Mouse (Mus musculus): ENCODE results near the gene Eed. TPM values are rescaled to one million over a fixed set of nuclear protein-coding genes. Genes with fewer than 3 reads are reported as not detected.
A peak's percentile ranks its signal among the peaks of the same experiment; 100 is the strongest.

Eed gene
- total and polyA plus RNA-seq, 3 experiments, result 12.0 to 27.3 (median 24.7) TPM

DNA sequence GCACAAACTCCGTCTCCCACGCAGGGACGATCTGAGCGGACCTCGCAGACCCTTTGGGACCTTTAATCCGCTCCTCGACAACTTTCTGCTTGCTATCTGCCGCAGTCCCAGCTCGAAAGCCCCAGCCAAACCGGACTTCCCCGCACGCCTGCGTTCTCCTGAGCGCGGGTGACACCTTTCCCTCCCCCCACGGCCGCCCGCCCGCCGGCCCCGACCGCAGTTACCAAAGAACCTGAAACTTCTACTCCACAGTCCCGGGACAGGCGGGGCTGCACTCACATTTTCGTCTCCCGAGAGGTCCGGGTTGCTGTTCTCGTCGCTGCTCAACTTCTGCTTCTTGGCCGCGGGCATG is 674 bp downstream of the Eed start:
- H3K27me3 ChIP-seq (ENCODE audit: control insufficient read depth, insufficient read depth, low read length), result no peaks in the 10 kb centered on the region
- peak overlapping the region; percentile 62 for H3K4me3 ChIP-seq
- H3K36me3 ChIP-seq (ENCODE audit: control insufficient read depth, insufficient read depth, low read length), result peaks cover 18% of the 10 kb centered on the region
- intact Hi-C loops (cut with DNase I), result loop anchor here (2.0 kb wide), 1 partner anchor 39 kb away; the partner anchor contains the start of gene Hikeshi
- no peak for DNase-seq
- under 1% methylated on average over 31 of the region's 31 CpGs for WGBS
- H3K9ac ChIP-seq (ENCODE audit: low read depth, low read length), result peak overlapping the region; percentile 89
- H3K27ac ChIP-seq, result peak overlapping the region; percentile 98
- peaks cover 1% of the 10 kb centered on the region; the same call in 1 of the 2 replicates for H3K79me2 ChIP-seq (replicated peaks; ENCODE audit: control insufficient read depth, insufficient read depth, low read length)
- TF ChIP-seq CTCF (IDR thresholded peaks at IDR 0.05), result no peak
- TF ChIP-seq EP300 (IDR thresholded peaks at IDR 0.05; ENCODE audit: insufficient read depth, low read depth, low read length), result no peak
- no peak for TF ChIP-seq POLR2A (IDR thresholded peaks at IDR 0.05; ENCODE audit: insufficient read depth, low read depth, low read length)
- H3K4me1 ChIP-seq (ENCODE audit: control insufficient read depth, insufficient read depth, low read length), result peaks cover 5% of the 10 kb centered on the region

DNA sequence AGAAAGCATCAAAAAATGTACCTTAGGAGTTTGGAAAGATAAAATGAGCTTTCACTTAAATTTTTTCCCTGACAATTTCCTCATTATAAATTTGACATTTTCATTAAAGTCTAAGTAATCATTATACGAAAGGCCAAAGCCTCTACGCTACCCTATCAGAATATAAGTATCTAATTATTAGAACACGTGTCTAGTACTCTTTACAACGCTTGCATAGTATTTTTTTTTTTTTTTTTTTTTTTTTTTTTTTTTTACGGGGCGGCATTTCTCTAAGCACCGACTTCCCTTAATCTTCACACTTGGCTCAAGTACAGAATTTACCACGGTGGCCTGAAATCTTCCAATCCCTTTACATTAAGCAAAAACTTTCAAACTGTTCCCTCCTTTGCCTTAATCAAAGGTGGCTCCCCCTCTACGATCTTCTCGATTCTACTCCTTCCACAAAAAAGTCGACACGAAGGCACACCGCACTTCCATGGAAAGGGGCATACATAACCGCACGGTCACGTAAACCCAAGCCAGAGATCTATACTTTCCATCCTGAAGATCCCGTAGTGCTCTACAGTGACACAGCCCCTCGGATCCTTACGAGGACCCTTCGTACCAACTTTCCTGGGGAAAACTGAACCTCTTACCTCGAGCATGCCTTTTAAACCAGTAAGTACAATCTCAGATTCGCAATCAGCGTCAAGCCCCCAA is 1.2 kb downstream of the Eed start:
- no peak for DNase-seq
- H3K36me3 ChIP-seq (ENCODE audit: control insufficient read depth, insufficient read depth, low read length), result peaks cover 18% of the 10 kb centered on the region
- H3K27ac ChIP-seq, result peak overlapping the region; percentile 98
- peak overlapping the region; percentile 62 for H3K4me3 ChIP-seq
- H3K9ac ChIP-seq (ENCODE audit: low read depth, low read length), result peak overlapping the region; percentile 89
- no peak for TF ChIP-seq POLR2A (IDR thresholded peaks at IDR 0.05; ENCODE audit: insufficient read depth, low read depth, low read length)
- TF ChIP-seq CTCF (IDR thresholded peaks at IDR 0.05), result no peak
- no peak for TF ChIP-seq EP300 (IDR thresholded peaks at IDR 0.05; ENCODE audit: insufficient read depth, low read depth, low read length)
- peaks cover 1% of the 10 kb centered on the region; the same call in 1 of the 2 replicates for H3K79me2 ChIP-seq (replicated peaks; ENCODE audit: control insufficient read depth, insufficient read depth, low read length)
- intact Hi-C loops (cut with DNase I), result loop anchor here (2.0 kb wide), 1 partner anchor 39 kb away; the partner anchor contains the start of gene Hikeshi
- H3K27me3 ChIP-seq (ENCODE audit: control insufficient read depth, insufficient read depth, low read length), result no peaks in the 10 kb centered on the region
- 2% methylated on average over 23 of the region's 23 CpGs for WGBS
- H3K4me1 ChIP-seq (ENCODE audit: control insufficient read depth, insufficient read depth, low read length), result peaks cover 5% of the 10 kb centered on the region

DNA sequence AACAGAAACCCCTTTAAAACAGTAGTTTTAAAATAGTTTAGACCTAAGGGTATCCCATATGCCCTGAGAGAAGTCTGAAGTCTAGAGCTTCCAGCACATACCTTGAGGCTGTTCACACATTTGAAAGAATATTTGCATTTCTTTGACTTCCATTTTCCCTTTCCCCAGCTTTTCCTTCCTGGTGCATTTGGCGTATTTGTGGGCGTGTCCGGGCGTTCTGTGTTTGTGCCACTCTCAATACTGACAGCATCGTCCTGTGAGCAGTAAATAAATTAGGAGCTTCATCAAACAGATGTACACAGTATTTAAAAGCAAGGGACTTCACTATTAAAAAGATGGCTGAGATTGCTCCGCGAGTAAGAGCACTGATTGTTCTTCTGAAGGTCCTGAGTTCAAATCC is 4.0 kb downstream of the Eed start:
- Histone ChIP-seq H3K4me1 (ENCODE audit: control insufficient read depth, insufficient read depth, low read length) (peaks cover 5% of the 10 kb centered on the region), H3K27ac (no peak overlapping the region), H3K36me3 (ENCODE audit: control insufficient read depth, insufficient read depth, low read length) (peaks cover 18% of the 10 kb centered on the region), H3K4me3 (no peak overlapping the region), H3K79me2 (replicated peaks; ENCODE audit: control insufficient read depth, insufficient read depth, low read length) (peaks cover 4% of the 10 kb centered on the region), H3K27me3 (ENCODE audit: control insufficient read depth, insufficient read depth, low read length) (no peaks in the 10 kb centered on the region), H3K9ac (ENCODE audit: low read depth, low read length) (no peak overlapping the region)
- no peak for TF ChIP-seq EP300 (IDR thresholded peaks at IDR 0.05; ENCODE audit: insufficient read depth, low read depth, low read length)
- 92% methylated on average over 7 of the region's 7 CpGs for WGBS
- no peak for DNase-seq
- intact Hi-C loops (cut with DNase I), result no loop called here

DNA sequence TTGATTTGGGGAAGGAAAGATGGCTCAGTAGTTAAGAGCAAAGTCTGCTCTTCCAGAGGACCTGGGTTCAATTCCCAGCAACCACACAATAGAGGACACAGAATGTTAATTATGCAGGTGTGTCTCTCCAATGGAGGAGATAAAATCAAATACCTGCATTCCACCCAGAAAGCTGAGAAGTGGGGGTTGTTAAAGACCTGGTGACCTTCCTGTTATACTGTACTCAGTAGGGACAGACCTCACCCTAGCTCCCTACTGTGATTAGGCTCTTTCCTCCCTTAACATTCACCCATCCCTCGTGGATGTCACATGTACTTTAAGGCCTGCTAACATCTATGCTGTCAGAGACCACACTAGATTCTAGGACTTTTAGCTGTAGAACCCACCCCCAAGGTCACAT is 5.2 kb downstream of the Eed start:
- H3K4me1 ChIP-seq (ENCODE audit: control insufficient read depth, insufficient read depth, low read length), result peaks cover 4% of the 10 kb centered on the region; the same call in 1 of the 2 replicates
- no peak overlapping the region for H3K4me3 ChIP-seq
- intact Hi-C loops (cut with DNase I), result no loop called here
- TF ChIP-seq EP300 (IDR thresholded peaks at IDR 0.05; ENCODE audit: insufficient read depth, low read depth, low read length) (no peak), CTCF (IDR thresholded peaks at IDR 0.05) (no peak), POLR2A (IDR thresholded peaks at IDR 0.05; ENCODE audit: insufficient read depth, low read depth, low read length) (no peak)
- DNase-seq, result no peak
- no peak overlapping the region for H3K27ac ChIP-seq
- 84% methylated on average over 1 of the region's 1 CpGs for WGBS
- H3K27me3 ChIP-seq (ENCODE audit: control insufficient read depth, insufficient read depth, low read length), result no peaks in the 10 kb centered on the region
- H3K79me2 ChIP-seq (replicated peaks; ENCODE audit: control insufficient read depth, insufficient read depth, low read length), result peaks cover 4% of the 10 kb centered on the region
- H3K9ac ChIP-seq (ENCODE audit: low read depth, low read length), result no peak overlapping the region
- H3K36me3 ChIP-seq (ENCODE audit: control insufficient read depth, insufficient read depth, low read length), result peaks cover 18% of the 10 kb centered on the region

DNA sequence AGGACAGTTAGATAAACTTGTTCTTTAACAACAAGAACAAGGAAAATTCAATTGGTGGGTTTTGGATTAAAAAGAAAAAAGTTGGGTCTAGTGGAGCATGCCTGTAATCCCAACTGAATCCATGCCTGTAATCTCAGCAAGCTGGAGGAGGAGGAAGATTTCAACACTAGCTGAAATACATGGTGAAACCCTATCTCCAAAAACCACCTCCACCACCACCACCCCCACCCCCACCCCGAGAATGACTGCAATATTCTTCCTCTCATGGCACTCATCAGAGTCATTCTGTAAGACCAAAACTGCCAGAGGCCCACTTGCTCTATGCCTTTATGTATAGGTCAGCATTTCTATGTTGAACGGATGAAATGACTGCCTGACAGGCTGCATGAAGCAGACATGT is 13.5 kb downstream of the Eed start:
- DNase-seq, result no peak
- Histone ChIP-seq H3K36me3 (ENCODE audit: control insufficient read depth, insufficient read depth, low read length) (peaks cover 2% of the 10 kb centered on the region; the same call in 1 of the 2 replicates), H3K9ac (ENCODE audit: low read depth, low read length) (no peak overlapping the region), H3K27ac (no peak overlapping the region), H3K4me3 (no peak overlapping the region), H3K79me2 (replicated peaks; ENCODE audit: control insufficient read depth, insufficient read depth, low read length) (no peaks in the 10 kb centered on the region; the same call in 1 of the 2 replicates), H3K4me1 (ENCODE audit: control insufficient read depth, insufficient read depth, low read length) (no peaks in the 10 kb centered on the region), H3K27me3 (ENCODE audit: control insufficient read depth, insufficient read depth, low read length) (no peaks in the 10 kb centered on the region)
- no peak for TF ChIP-seq CTCF (IDR thresholded peaks at IDR 0.05)
- TF ChIP-seq EP300 (IDR thresholded peaks at IDR 0.05; ENCODE audit: insufficient read depth, low read depth, low read length), result no peak
- no peak for TF ChIP-seq POLR2A (IDR thresholded peaks at IDR 0.05; ENCODE audit: insufficient read depth, low read depth, low read length)
- 82% methylated on average over 2 of the region's 2 CpGs for WGBS
- intact Hi-C loops (cut with DNase I), result no loop called here

DNA sequence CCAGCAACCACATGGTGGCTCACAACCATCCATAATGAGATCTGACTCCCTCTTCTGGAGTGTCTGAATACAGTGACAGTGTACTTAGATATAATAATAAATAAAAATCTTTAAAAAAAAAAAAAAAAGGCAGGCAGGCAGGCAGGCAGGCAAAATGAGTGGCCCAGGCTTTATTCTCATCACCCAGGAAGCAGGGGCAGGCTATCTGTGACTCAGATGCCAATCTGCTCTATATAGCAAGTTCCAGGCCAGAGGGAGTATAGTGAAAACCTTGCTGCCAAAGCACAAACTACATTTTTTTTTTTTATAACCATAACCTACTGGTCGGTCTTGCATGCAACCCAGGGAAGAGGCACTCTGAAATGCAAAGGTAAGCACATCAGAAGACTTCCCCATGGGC is 14.0 kb downstream of the Eed start:
- WGBS, result 79% methylated on average over 1 of the region's 1 CpGs
- intact Hi-C loops (cut with DNase I), result no loop called here

More for the DNA sequence above, 14.0 kb downstream of the Eed start:
- Histone ChIP-seq H3K4me1 (ENCODE audit: control insufficient read depth, insufficient read depth, low read length) (no peaks in the 10 kb centered on the region), H3K27me3 (ENCODE audit: control insufficient read depth, insufficient read depth, low read length) (no peaks in the 10 kb centered on the region), H3K27ac (no peak overlapping the region), H3K36me3 (ENCODE audit: control insufficient read depth, insufficient read depth, low read length) (peaks cover 2% of the 10 kb centered on the region; the same call in 1 of the 2 replicates), H3K4me3 (no peak overlapping the region), H3K9ac (ENCODE audit: low read depth, low read length) (no peak overlapping the region), H3K79me2 (replicated peaks; ENCODE audit: control insufficient read depth, insufficient read depth, low read length) (no peaks in the 10 kb centered on the region; the same call in 1 of the 2 replicates)
- no peak for DNase-seq
- TF ChIP-seq POLR2A (IDR thresholded peaks at IDR 0.05; ENCODE audit: insufficient read depth, low read depth, low read length) (no peak), EP300 (IDR thresholded peaks at IDR 0.05; ENCODE audit: insufficient read depth, low read depth, low read length) (no peak), CTCF (IDR thresholded peaks at IDR 0.05) (no peak)

Measured in heart, adult 2 months (tissue).